Mouse (Mus musculus) kidney, embryonic 14.5 days (tissue): ENCODE data around the gene Carns1. TPM values are rescaled to one million over a fixed set of nuclear protein-coding genes. Genes with fewer than 3 reads are reported as not detected.

Experiments used
- ATAC-seq: fragments of 200-750 bp; cut with Nextera tagmentation; 2 replicates; pipeline ENCODE4 v1.8.0; 2017; ENCODE audit warnings: moderate number of reproducible peaks, mild to moderate bottlenecking, moderate TSS enrichment, moderate library complexity; ENCODE audit not compliant: low FRiP score, low TSS enrichment
- H3K27ac ChIP-seq: fragments of 300-500 bp; sonication (generic); 2 replicates; pipeline ENCODE4 v1.5.1; 2014; ENCODE audit warnings: low read depth, mild to moderate bottlenecking, low read length, moderate library complexity, mixed read lengths
- H3K27me3 ChIP-seq: fragments of 300-500 bp; sonication (generic); 2 replicates; pipeline ENCODE4 v1.6.1; 2014; ENCODE audit warnings: mild to moderate bottlenecking, low read length; ENCODE audit not compliant: control insufficient read depth, insufficient read depth
- H3K36me3 ChIP-seq: fragments of 300-500 bp; sonication (generic); 2 replicates; pipeline ENCODE4 v1.6.1; 2014; ENCODE audit warnings: low read length, mixed read lengths; ENCODE audit not compliant: control insufficient read depth, insufficient read depth
- H3K4me1 ChIP-seq: fragments of 300-500 bp; sonication (generic); 2 replicates; pipeline ENCODE4 v1.6.1; 2014; ENCODE audit warnings: low read length, mixed read lengths; ENCODE audit not compliant: control insufficient read depth, insufficient read depth
- H3K4me2 ChIP-seq: fragments of 300-500 bp; sonication (generic); replicated peaks from 2 replicates; pipeline ENCODE4 v1.6.1; 2014; ENCODE audit warnings: low read depth, mild to moderate bottlenecking, low read length
- H3K4me3 ChIP-seq: fragments of 300-500 bp; sonication (generic); 2 replicates; pipeline ENCODE4 v1.5.1; 2014; ENCODE audit warnings: mild to moderate bottlenecking, low read length
- H3K9ac ChIP-seq: fragments of 300-500 bp; sonication (generic); 2 replicates; pipeline ENCODE4 v1.6.1; 2014; ENCODE audit warnings: low read depth, mild to moderate bottlenecking, low read length, moderate library complexity
- H3K9me3 ChIP-seq: fragments of 300-500 bp; sonication (generic); 2 replicates; pipeline ENCODE4 v1.6.1; 2016; ENCODE audit warnings: low read length; ENCODE audit not compliant: control insufficient read depth
- WGBS: fragments of 180-500 bp; shearing (Covaris S2); extraction: QIAGEN DNeasy Blood & Tissue Kit; methylation state at CpG from one replicate; pipeline ENCODE4 v1.1.7; 2014; 5-methylcytosine and 5-hydroxymethylcytosine counted together
- polyA plus RNA-seq: library from polyadenylated mRNA; unstranded; fragments of >200 nt; fragmentation: Nextera tagmentation; extraction: Ambion mirVana; gene quantifications from 2 replicates; pipeline ENCODE4 v1.2.1, GENCODE M21; 2014

Carns1 gene
- polyA plus RNA-seq, 1 experiment from 2014 or later = 1.7 TPM

- Histone ChIP-seq H3K9me3 (no peaks in the 10 kb centered on the region), H3K4me3 (no peak overlapping the region), H3K36me3 (peaks cover 66% of the 10 kb centered on the region), H3K4me1 (0 out of 2 replicates have a peak, but pooled peaks cover 4% of the 10 kb centered on the region), H3K27me3 (no peaks in the 10 kb centered on the region), H3K9ac (no peak overlapping the region), H3K27ac (peak overlapping the region; percentile 42; the same call in 1 of the 2 replicates), H3K4me2 (no peak overlapping the region)
- ATAC-seq = no peak; the same call in 1 of the 2 replicates
- 66% methylated on average over 20 of the region's 20 CpGs for WGBS
These were observed 19.2 kb downstream of the Carns1 start for GRCm38 (mm10) chr19:4156073-4156579.

- Histone ChIP-seq H3K36me3 (peaks cover 67% of the 10 kb centered on the region), H3K9me3 (no peaks in the 10 kb centered on the region), H3K27ac (peak overlapping the region; percentile 44), H3K4me3 (no peak overlapping the region), H3K27me3 (no peaks in the 10 kb centered on the region), H3K4me2 (no peak overlapping the region), H3K4me1 (0 out of 2 replicates have a peak, but pooled peaks cover 4% of the 10 kb centered on the region), H3K9ac (no peak overlapping the region)
- WGBS = 48% methylated on average over 6 of the region's 6 CpGs
- peak; percentile 58 for ATAC-seq
These were observed 19.8 kb downstream of the Carns1 start for GRCm38 (mm10) chr19:4155223-4156072.

GRCm38 (mm10) chr19:4154437-4155222 lies 20.6 kb downstream of the Carns1 start:
- no peak overlapping the region for H3K4me3 ChIP-seq
- H3K36me3 ChIP-seq = peaks cover 68% of the 10 kb centered on the region
- H3K27me3 ChIP-seq = no peaks in the 10 kb centered on the region
- H3K4me2 ChIP-seq = no peak overlapping the region
- no peak overlapping the region for H3K27ac ChIP-seq
- WGBS = 80% methylated on average over 13 of the region's 13 CpGs
- peaks cover 5% of the 10 kb centered on the region; the same call in 1 of the 2 replicates for H3K4me1 ChIP-seq
- H3K9ac ChIP-seq = no peak overlapping the region
- ATAC-seq = no peak
- no peaks in the 10 kb centered on the region for H3K9me3 ChIP-seq

- Histone ChIP-seq H3K27ac (no peak within 1 kb of the TSS), H3K4me1 (peaks cover 12% of the 10 kb centered on the region; the same call in 1 of the 2 replicates), H3K36me3 (peaks cover 54% of the 10 kb centered on the region), H3K9ac (peak within 1 kb of the TSS; percentile 13; the same call in 1 of the 2 replicates), H3K9me3 (no peaks in the 10 kb centered on the region), H3K4me3 (no peak within 1 kb of the TSS), H3K27me3 (no peaks in the 10 kb centered on the region), H3K4me2 (no peak within 1 kb of the TSS)
- no peak for ATAC-seq
- WGBS = 85% methylated on average over 11 of the region's 11 CpGs
These were observed 22.0 kb downstream of the Carns1 start, which contains the start of gene Ptprcap for GRCm38 (mm10) chr19:4153232-4153654. Ptprcap (plus strand) TSS chr19:4153604.

- H3K4me3 ChIP-seq = no peak overlapping the region
- no peak for ATAC-seq
- peaks cover 17% of the 10 kb centered on the region for H3K4me1 ChIP-seq
- 91% methylated on average over 8 of the region's 8 CpGs for WGBS
- no peaks in the 10 kb centered on the region for H3K27me3 ChIP-seq
- no peaks in the 10 kb centered on the region for H3K9me3 ChIP-seq
- no peak overlapping the region for H3K27ac ChIP-seq
- H3K36me3 ChIP-seq = peaks cover 48% of the 10 kb centered on the region
- H3K9ac ChIP-seq = peak overlapping the region; percentile 13; the same call in 1 of the 2 replicates
- H3K4me2 ChIP-seq = no peak overlapping the region
These were observed 22.6 kb downstream of the Carns1 start for GRCm38 (mm10) chr19:4152445-4153231.

- Histone ChIP-seq H3K4me3 (no peak overlapping the region), H3K9ac (no peak overlapping the region), H3K36me3 (peaks cover 40% of the 10 kb centered on the region), H3K9me3 (no peaks in the 10 kb centered on the region), H3K27ac (no peak overlapping the region), H3K27me3 (no peaks in the 10 kb centered on the region), H3K4me2 (no peak overlapping the region), H3K4me1 (peaks cover 18% of the 10 kb centered on the region)
- WGBS = 85% methylated on average over 5 of the region's 5 CpGs
- ATAC-seq = no peak
These were observed 23.4 kb downstream of the Carns1 start for GRCm38 (mm10) chr19:4151898-4152297.

GRCm38 (mm10) chr19:4151488-4151860 lies 23.8 kb downstream of the Carns1 start:
- Histone ChIP-seq H3K27ac (no peak overlapping the region), H3K4me3 (no peak overlapping the region), H3K27me3 (no peaks in the 10 kb centered on the region), H3K9me3 (no peaks in the 10 kb centered on the region), H3K9ac (no peak overlapping the region), H3K36me3 (peaks cover 36% of the 10 kb centered on the region), H3K4me1 (peaks cover 18% of the 10 kb centered on the region), H3K4me2 (no peak overlapping the region)
- no peak for ATAC-seq
- 78% methylated on average over 5 of the region's 5 CpGs for WGBS
